19 mouse cellular contexts compared by ENCODE assay signal in the genomic region with DNA sequence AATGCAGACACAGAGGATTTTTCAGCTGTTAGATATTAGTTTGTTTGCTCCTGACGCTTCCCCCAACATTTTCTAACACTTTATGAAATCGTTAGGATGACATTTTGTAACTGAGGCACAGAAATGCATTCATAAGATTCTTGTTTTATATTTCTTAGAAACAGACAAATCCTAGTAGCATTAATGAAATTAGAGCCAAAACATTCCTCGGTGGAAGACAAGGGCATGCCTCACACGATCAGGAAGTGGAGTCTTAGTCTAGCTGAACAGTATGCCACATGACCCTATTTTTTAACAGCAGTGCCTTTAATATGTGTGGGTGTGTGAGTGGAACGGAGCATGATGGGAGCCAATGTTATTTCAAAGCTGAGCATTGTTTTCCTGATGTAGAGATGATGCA.
"Had no signal": no experiment of that assay in that cellular context is flagged by ENCODE, and none has a peak within 500 bp of the region (broad histone marks: within the 10 kb centered on the region; RNA-seq: fewer than 3 reads in every experiment).

No protein-coding gene starts in this region.

- H3K4me3 ChIP-seq: lung, embryonic 15.5 days; midbrain, embryonic 10.5 days; midbrain, embryonic 12.5 days; myocyte; neural tube, embryonic 13.5 days; neural tube, embryonic 15.5 days had no signal

- H3K9ac ChIP-seq: lung, embryonic 15.5 days; midbrain, embryonic 12.5 days; neural tube, embryonic 13.5 days; neural tube, embryonic 15.5 days had no signal

- H3K9me3 ChIP-seq: lung, embryonic 15.5 days; neural tube, embryonic 15.5 days had no signal

- H3K27me3 ChIP-seq: lung, embryonic 15.5 days; midbrain, embryonic 12.5 days; neural tube, embryonic 13.5 days; neural tube, embryonic 15.5 days had no signal

- ATAC-seq: midbrain, embryonic 16.5 days had no signal

- H3K36me3 ChIP-seq: lung, embryonic 15.5 days; midbrain, embryonic 10.5 days; midbrain, embryonic 12.5 days; neural tube, embryonic 13.5 days; neural tube, embryonic 15.5 days had no signal

- H3K27ac ChIP-seq: lung, embryonic 15.5 days; midbrain, embryonic 10.5 days; midbrain, embryonic 12.5 days; neural tube, embryonic 13.5 days; neural tube, embryonic 15.5 days had no signal

- H3K4me2 ChIP-seq: lung, embryonic 15.5 days; midbrain, embryonic 12.5 days; neural tube, embryonic 13.5 days; neural tube, embryonic 15.5 days had no signal

- H3K4me1 ChIP-seq: lung, embryonic 15.5 days; midbrain, embryonic 10.5 days; midbrain, embryonic 12.5 days; neural tube, embryonic 13.5 days; neural tube, embryonic 15.5 days had no signal

- DNase-seq: lung, adult 2 months; lung, postnatal 10 days; lung, postnatal 4 days; midbrain, embryonic 14.5 days; retina, postnatal 1 day; right cerebral cortex, adult 18-20 months; right cerebral cortex, postnatal 25 days; right cerebral cortex, postnatal 4 days; spleen, adult 18-20 months; thymus, adult 18-20 months; thymus, postnatal 14 days; thymus, postnatal 36 days had no signal
